Mouse (Mus musculus): ENCODE data around the gene Ccser1.
A peak's percentile ranks its signal among the peaks of the same experiment; 100 is the strongest.

Ccser1 gene

DNA sequence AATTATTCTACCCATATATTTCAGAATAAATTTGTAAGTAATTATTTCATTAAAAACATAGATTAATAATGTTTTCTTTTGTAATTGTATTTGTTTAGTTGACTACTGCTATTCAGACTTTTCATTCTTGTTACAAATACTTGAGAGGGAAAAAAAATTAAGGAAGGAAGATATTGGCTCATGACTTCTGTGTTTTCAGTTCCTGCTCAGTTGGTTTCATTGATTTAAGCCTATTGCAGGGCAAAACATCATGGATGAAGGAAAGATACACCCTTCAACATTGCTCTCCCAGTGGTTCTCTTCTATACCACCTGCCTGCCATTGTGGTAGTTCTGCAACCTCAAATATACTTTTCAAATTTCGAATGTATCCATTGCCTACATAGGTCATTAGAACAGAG is 541.1 kb downstream of the Ccser1 start:
- no peak for DNase-seq (ENCODE audit: low spot score)

DNA sequence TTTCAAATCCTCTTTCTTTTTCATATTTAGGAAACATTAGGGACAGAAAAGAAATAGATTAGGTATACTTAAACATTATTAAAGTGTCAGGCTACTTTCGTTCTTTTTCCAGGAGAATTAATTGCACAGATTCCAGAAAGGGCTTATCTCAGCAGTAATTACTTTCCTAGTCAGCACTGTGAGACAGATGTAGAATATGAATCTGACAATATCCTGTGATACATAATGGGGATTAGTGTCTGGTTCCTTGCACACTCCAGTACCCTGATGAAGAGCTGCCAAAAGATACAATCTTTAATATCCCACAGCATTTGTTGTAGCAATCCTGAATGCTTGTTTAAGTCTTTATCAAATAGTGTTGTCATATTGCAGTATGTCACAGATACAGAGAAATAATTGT is 548.9 kb downstream of the Ccser1 start:
- no peak for DNase-seq (ENCODE audit: low spot score)

DNA sequence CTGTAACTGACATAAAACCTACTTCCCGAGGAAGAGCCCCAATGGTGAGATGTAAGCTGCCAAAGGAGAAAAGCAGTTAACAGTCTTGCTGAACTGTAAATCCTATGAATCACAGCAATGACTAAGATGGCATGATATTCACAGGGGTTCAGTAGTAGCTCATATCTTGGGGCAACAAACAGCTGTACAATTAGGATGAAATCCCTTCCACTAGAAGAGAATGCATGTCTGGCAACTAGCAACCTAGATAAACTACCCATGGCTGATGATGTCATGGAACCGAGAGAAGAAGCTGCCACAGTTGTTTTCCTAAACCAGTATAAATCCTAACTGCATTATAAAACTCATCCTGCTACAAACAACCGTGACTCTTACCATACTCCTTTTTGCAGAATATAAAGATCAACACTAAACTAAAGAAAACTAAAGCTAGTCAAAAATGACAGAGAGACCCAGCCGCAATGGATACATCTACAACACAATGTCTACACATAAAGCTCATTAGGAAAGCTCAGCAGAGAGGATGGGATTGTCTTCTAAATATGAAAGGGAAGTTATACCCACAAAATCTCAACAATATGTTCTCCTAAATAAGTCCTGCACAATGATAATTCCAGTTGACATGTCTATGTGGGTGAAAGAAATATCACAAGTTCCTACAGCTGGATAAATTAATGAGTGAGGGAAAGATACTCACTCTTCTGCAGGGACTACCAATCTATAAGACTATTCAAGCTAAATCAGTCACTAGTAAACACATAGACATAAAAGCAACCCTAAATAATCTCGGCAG is 550.2 kb downstream of the Ccser1 start:
- DNase-seq (ENCODE audit: low spot score) = no peak

DNA sequence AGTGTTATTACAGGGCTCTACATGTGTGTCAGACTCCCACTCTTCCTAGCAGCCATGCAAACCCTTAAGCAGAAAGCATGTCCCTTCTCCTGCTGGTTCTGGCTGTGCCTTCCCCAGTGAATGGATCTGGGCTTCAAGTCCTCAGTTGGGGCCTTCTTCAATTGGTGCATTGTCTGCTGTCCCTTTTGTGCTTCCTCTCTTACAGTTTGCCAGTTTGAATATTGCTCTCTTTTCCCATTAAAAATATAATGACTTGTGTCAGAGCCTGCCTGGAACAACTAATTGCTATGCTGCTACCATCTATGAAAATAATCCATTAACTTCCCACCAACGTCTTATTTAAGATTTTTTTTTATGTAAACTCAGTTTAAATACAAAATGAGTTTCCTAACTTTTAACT is 566.2 kb downstream of the Ccser1 start:
- DNase-seq (ENCODE audit: low spot score) = no peak

DNA sequence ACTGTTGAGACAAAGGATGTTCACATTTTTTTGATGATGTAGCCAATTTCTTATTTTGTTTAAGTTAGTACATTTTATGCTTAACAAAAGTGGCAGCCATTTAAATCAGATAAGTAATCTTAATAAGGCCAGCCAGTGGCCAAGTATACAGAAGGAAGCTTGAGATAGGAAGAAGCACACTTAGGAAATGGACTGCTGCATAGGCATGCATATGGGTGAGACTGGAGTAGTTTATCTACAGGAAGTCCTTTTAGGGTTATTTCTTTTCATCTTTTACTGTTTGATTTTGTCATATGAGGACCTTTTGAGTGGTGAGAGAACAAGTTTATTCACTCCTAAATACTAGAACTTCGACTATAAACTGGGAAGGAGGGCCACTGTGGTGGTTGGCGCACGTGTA is 582.0 kb downstream of the Ccser1 start:
- no peak for DNase-seq (ENCODE audit: low spot score)

- DNase-seq (ENCODE audit: low spot score) = no peak
Observed at GRCm38 (mm10) chr6:61763379-61763778, 583.3 kb downstream of the Ccser1 start.

- no peak for DNase-seq (ENCODE audit: low spot score)
Observed at GRCm38 (mm10) chr6:61765801-61766200, 585.7 kb downstream of the Ccser1 start.

- peak; percentile 5 for DNase-seq (ENCODE audit: low spot score)
Observed at GRCm38 (mm10) chr6:61767151-61767550, 587.0 kb downstream of the Ccser1 start.

DNA sequence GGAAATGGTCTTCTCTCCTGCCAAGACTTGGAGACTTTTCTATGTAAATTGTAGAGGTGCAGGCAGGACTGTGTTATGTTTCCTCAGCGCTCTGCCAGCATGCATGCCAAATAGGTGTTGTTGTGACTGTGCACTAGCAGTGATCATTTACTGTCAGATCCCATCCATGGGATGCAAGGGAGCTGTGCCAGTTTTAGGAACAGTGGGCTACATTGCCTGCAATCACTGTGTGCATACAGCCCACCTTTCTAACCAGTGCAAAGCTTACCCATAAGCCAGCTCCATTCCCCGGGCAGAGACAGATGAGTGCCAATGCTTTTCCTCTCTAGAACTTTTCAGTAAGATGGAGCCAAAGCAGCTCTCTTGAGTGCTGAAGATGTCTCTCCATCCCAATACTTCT is 606.6 kb downstream of the Ccser1 start:
- no peak for DNase-seq (ENCODE audit: low spot score)

DNA sequence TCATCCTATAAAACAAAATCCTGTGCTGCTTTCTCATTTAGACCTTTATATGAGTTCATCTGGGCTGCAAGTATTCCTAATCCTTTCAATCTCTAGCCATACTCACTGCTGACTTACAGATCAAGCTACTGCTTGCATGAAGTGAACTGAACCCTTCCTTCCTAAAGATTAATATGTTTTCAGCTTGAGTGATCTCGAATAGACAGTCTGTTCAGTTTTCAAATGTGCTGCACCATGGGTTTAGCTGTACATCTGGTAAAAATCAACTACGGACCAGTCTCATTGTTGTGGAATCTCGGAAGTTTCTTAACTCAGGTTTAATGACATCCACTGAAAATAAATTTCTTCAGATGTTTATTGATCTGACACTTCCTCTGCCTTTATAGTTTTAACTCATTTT is 620.8 kb downstream of the Ccser1 start:
- DNase-seq (ENCODE audit: low spot score) = no peak

- DNase-seq (ENCODE audit: low spot score) = no peak
Observed at GRCm38 (mm10) chr6:61805481-61805880, 625.4 kb downstream of the Ccser1 start.

DNA sequence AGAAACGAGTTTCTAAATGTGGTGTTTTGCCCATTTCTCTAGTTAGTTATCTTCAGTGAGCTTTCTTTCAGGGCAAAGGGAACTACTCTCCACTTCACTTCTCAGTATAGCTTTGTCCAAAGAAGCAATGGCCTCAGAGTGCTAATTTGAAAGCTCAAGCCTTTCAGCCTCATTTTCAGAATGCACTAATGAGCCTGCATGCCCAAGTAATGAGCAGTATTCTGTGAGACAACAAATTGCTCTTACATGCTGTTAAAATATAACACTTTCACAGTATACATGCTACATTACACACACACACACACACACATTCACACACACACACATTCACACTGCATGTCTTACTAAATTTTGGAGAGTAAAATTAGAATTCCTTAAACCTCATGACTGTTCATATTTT is 637.6 kb downstream of the Ccser1 start:
- no peak for DNase-seq (ENCODE audit: low spot score)

DNA sequence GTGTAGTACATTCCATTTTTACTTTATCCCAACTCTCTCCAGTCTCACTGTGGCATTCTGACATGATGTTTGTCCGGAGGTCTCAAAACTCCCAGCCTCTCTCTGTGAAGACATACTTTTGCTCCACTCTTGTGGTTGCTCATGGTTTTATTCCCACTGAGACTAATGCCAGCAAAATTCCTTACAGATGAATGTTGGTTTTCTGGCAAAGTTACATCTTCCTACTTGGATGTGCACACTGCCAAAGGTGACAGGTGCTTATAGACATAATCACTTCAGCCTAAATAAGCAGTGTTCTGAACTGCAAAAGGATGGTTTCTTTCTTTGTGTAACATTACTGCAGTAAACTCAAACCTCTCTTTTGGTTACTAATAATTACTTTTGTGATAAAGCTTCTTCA is 696.2 kb downstream of the Ccser1 start:
- DNase-seq (ENCODE audit: low spot score) = no peak

DNA sequence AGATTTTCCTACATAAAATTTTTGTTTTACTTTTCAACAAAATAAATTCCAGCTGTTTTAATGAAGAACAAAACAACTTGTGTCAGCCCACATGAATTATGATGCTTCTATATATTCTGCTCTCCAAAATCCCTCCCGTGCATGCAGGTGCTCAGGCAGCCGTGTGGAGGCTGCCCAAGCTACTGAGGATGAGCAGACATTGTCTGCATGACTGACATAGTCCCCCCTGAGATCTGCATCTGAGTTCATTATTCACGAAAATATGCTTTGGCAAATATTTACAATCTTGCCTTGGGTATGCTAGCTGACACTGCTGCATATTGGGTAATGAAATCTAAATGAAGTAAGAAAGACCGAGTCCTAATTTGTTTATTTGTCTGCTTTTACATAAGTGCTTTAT is 718.1 kb downstream of the Ccser1 start:
- no peak for DNase-seq (ENCODE audit: low spot score)

DNA sequence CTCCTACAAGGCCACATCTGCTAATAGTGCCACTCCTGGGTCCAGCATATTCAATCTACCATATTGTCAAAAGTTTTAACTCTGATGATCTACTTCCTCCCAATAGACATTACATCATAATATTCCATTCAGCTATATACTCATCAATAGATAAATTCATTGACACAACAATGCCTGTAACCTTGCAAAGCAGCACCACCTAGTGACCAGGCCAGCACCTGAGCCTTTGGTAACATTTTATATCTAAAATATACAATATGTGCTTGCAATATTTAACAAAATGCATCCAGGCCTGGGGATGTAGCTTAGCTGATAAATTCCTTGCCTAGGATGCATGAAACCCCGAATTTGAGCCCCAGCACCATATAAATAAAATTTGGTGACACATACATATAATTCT is 722.6 kb downstream of the Ccser1 start:
- no peak for DNase-seq (ENCODE audit: low spot score)

- no peak for DNase-seq (ENCODE audit: low spot score)
Observed at GRCm38 (mm10) chr6:61912896-61913295, 732.8 kb downstream of the Ccser1 start.

DNA sequence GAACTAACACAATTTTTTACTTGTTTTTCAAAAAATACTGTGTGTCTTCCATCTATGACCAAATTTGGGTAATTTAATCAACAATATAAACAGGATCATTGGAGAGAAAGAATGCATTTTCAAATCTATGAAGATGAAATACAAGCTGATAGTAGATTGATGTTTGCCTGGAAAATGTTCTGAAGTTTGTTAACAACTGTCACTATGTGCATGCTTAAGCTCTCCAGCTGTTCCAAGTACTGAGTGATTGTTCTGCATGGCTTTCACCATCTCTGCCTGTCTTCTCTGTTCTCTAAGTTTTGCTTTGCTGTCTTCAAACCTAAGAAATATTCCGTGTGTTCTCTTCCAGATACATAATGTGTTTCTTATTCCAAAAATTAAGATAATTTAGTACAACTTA is 751.5 kb downstream of the Ccser1 start:
- DNase-seq (ENCODE audit: low spot score) = no peak

DNA sequence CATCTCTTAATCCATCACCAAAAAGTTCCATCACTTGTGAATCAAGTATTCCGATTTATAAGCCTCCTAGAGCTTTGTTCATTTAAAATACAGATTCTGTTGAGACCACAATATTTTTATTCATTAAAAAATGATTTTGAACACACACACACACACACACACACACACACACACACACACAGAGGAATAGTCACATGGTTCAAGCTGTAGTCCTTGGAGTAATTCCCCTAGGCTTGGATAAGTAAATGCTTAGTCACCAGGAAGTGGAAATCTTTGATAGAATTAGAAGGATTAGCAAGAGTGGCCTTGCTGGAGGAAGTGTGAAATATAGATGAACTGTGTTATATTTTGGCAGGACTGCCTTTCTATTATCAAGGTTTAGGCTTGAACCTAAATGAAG is 756.5 kb downstream of the Ccser1 start:
- DNase-seq (ENCODE audit: low spot score) = no peak

GRCm38 (mm10) chr6:61939236-61939635 is 759.1 kb downstream of the Ccser1 start:
- no peak for DNase-seq (ENCODE audit: low spot score)

- no peak for DNase-seq (ENCODE audit: low spot score)
Observed at GRCm38 (mm10) chr6:61953703-61954102, 773.6 kb downstream of the Ccser1 start.

GRCm38 (mm10) chr6:61976878-61977277 is 796.8 kb downstream of the Ccser1 start:
- no peak for DNase-seq (ENCODE audit: low spot score)

DNA sequence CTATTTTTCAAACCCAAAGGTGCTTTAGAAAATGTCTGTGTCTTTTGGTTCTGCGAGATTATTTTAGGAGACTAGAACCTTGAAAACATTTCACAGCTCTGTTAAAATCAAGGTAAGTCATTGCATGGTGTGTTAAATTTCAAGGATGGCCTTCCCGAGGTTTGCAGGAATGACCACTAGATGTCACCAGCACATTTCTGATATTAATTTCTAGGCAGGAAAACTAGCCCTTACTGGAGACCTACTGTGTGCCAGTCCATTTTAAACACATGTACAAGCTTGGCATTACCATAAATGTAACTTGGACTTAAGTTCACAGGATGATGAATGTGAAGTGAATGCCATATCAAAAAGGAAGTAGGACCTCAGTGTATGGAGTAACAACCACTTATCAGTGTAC is 798.3 kb downstream of the Ccser1 start:
- no peak for DNase-seq (ENCODE audit: low spot score)

DNA sequence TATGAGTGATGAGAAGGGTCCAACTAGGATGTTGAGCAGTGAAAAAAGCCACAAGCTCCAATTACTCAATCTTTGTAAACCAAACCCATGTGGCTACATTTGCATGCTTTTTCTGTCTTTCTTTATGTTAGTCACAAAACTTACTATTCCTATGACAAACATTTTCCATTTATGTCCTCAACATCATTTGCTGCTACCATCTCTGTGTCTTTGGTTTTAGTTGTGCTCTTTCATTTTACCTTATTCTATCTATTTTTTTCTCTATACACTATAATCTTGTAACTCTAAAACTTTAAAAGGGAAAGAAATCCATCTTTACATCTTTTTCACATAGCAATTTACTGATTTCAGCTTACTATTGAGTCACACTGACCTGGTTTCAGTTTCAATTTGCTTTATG is 834.2 kb downstream of the Ccser1 start:
- no peak for DNase-seq (ENCODE audit: low spot score)

DNA sequence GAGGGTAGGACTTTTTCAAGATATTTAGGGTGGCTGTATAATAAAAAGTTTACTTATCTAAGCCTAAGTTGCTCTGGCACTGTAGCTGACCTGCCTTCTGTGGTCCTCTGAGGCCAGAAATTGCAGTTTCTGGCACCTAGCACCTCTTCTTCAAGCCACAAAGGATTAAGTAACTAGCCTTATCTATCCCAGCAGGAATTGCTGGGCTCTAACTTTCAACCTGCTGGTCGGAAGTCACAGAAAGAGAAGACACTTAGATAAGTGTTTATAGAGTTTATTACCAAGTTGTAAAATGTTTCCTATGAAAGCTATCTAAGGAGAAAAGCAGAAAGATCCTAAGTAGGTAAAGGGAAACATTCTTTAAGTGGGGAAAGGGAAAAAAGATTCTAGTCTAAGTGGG is 864.3 kb downstream of the Ccser1 start:
- no peak for DNase-seq (ENCODE audit: low spot score)
